Mouse (Mus musculus): ENCODE measurements around the gene Jade2. TPM values are rescaled to one million over a fixed set of nuclear protein-coding genes. Genes with fewer than 3 reads are reported as not detected.

Jade2 gene
- polyA plus RNA-seq, 1 experiment: 45.1 TPM

DNA sequence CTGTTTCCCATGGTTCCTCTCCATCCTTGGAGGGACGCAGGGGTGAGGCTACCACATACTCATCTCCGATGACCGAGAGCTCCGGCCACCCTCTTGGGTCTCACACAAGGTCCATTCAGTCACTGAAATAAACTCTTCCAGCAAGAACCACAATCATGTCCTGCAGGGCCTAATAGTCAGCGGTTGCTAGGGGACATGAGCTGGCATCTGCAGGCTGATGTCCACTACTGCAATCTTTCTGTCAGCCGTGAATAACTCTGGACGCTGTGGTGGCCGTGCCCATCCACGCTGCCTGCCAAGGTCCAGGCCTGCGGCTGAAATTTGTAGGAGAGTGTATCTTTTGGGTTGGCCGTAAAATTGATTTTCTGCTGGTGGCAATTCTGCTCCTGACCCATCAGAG is 34.2 kb downstream of the Jade2 start:
- H3K4me3 ChIP-seq (ENCODE audit: control insufficient read depth, insufficient read depth, low read length): no peak overlapping the region
- TF ChIP-seq POLR2A (IDR thresholded peaks at IDR 0.05; ENCODE audit: control insufficient read depth, extremely low read depth, insufficient read depth, low read length, poor library complexity) (no peak), CTCF (IDR thresholded peaks at IDR 0.05; ENCODE audit: borderline replicate concordance, control insufficient read depth, extremely low read depth, insufficient read depth, low read length, poor library complexity) (no peak)
- H3K36me3 ChIP-seq (ENCODE audit: control insufficient read depth, insufficient read depth, low read length): peaks cover 50% of the 10 kb centered on the region
- H3K4me1 ChIP-seq (replicated peaks; ENCODE audit: control insufficient read depth, insufficient read depth, low read length): no peaks in the 10 kb centered on the region
- no peaks in the 10 kb centered on the region for H3K27me3 ChIP-seq (ENCODE audit: control insufficient read depth, insufficient read depth, low read length)
- no peak for DNase-seq
- WGBS: 96% methylated on average over 11 of the region's 11 CpGs
- H3K27ac ChIP-seq (ENCODE audit: control insufficient read depth, insufficient read depth, low read length): no peak overlapping the region

DNA sequence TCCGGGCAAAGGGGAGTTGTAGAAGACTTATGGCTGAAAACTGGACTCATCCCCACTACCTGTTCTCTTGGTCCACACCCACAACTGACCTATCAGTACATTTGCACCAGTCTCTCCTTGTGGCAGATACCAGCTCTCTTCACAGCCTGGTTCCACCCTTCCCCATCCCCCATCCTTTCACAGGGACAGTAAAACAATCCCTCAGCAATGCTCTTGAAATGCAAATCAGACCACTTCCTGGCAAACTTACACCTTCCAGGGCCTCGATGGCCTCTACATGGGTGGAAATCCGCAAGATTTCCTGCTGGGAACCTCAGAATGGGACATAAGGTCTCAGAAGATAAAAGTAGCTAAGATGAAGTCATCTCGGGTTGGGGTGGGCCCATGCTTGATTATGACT is 34.7 kb downstream of the Jade2 start:
- no peak for TF ChIP-seq POLR2A (IDR thresholded peaks at IDR 0.05; ENCODE audit: control insufficient read depth, extremely low read depth, insufficient read depth, low read length, poor library complexity)
- no peak for TF ChIP-seq CTCF (IDR thresholded peaks at IDR 0.05; ENCODE audit: borderline replicate concordance, control insufficient read depth, extremely low read depth, insufficient read depth, low read length, poor library complexity)
- H3K27me3 ChIP-seq (ENCODE audit: control insufficient read depth, insufficient read depth, low read length): no peaks in the 10 kb centered on the region
- no peaks in the 10 kb centered on the region for H3K4me1 ChIP-seq (replicated peaks; ENCODE audit: control insufficient read depth, insufficient read depth, low read length)
- whole genome bisulfite sequencing: 91% methylated on average over 4 of the region's 4 CpGs
- DNase-seq: no peak
- H3K36me3 ChIP-seq (ENCODE audit: control insufficient read depth, insufficient read depth, low read length): peaks cover 44% of the 10 kb centered on the region
- H3K4me3 ChIP-seq (ENCODE audit: control insufficient read depth, insufficient read depth, low read length): no peak overlapping the region
- H3K27ac ChIP-seq (ENCODE audit: control insufficient read depth, insufficient read depth, low read length): no peak overlapping the region

DNA sequence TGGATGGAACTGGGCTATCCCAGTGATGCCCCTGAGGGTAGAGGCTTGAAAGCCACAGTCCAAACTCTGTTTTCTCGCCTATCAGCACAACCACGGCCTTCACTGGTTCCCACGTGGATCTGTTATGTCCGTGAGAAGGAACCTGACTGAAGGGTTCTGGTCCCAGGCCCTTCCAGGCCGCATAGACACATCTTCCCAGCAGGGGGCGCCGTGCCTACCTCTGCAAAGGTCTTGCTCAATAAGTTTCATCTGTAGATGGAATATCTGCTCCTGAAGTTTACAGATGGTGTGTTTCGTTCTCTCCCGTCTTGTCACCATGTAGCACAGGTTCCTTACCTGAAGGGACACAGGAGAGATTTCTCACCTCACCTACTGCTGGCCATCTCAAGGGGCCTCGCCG is 36.6 kb downstream of the Jade2 start:
- Histone ChIP-seq H3K36me3 (ENCODE audit: control insufficient read depth, insufficient read depth, low read length) (peaks cover 44% of the 10 kb centered on the region), H3K4me1 (replicated peaks; ENCODE audit: control insufficient read depth, insufficient read depth, low read length) (no peaks in the 10 kb centered on the region), H3K27ac (ENCODE audit: control insufficient read depth, insufficient read depth, low read length) (no peak overlapping the region), H3K27me3 (ENCODE audit: control insufficient read depth, insufficient read depth, low read length) (no peaks in the 10 kb centered on the region), H3K4me3 (ENCODE audit: control insufficient read depth, insufficient read depth, low read length) (no peak overlapping the region)
- peak; percentile 77 for DNase-seq
- 52% methylated on average over 11 of the region's 11 CpGs for WGBS
- peak; percentile 77; the same call in 1 of the 2 replicates for TF ChIP-seq CTCF (IDR thresholded peaks at IDR 0.05; ENCODE audit: borderline replicate concordance, control insufficient read depth, extremely low read depth, insufficient read depth, low read length, poor library complexity)
- TF ChIP-seq POLR2A (IDR thresholded peaks at IDR 0.05; ENCODE audit: control insufficient read depth, extremely low read depth, insufficient read depth, low read length, poor library complexity): no peak

DNA sequence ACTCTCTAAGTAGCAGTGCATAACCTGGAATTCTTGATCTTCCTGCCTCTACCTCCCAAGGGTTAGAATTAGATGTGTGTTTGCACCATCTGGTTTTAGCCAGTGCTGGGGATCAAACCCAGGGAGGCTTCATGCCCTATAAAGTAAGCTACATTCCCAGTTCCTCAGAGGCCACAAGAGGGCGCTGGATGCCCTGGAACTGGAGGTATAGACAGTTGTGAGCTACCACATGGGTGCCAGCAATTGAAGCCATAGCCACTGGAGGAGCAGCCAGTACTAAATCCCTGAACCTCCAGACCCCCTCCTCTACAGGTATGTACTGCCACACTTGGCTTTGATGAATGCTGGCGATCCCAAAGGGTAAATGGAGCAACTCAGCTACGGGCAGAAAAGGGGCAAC is 37.5 kb downstream of the Jade2 start:
- peaks cover 44% of the 10 kb centered on the region for H3K36me3 ChIP-seq (ENCODE audit: control insufficient read depth, insufficient read depth, low read length)
- H3K4me3 ChIP-seq (ENCODE audit: control insufficient read depth, insufficient read depth, low read length): no peak overlapping the region
- DNase-seq: peak; percentile 67
- TF ChIP-seq POLR2A (IDR thresholded peaks at IDR 0.05; ENCODE audit: control insufficient read depth, extremely low read depth, insufficient read depth, low read length, poor library complexity) (no peak), CTCF (IDR thresholded peaks at IDR 0.05; ENCODE audit: borderline replicate concordance, control insufficient read depth, extremely low read depth, insufficient read depth, low read length, poor library complexity) (no peak)
- 86% methylated on average over 3 of the region's 3 CpGs for WGBS
- H3K4me1 ChIP-seq (replicated peaks; ENCODE audit: control insufficient read depth, insufficient read depth, low read length): no peaks in the 10 kb centered on the region
- H3K27me3 ChIP-seq (ENCODE audit: control insufficient read depth, insufficient read depth, low read length): no peaks in the 10 kb centered on the region
- no peak overlapping the region for H3K27ac ChIP-seq (ENCODE audit: control insufficient read depth, insufficient read depth, low read length)

DNA sequence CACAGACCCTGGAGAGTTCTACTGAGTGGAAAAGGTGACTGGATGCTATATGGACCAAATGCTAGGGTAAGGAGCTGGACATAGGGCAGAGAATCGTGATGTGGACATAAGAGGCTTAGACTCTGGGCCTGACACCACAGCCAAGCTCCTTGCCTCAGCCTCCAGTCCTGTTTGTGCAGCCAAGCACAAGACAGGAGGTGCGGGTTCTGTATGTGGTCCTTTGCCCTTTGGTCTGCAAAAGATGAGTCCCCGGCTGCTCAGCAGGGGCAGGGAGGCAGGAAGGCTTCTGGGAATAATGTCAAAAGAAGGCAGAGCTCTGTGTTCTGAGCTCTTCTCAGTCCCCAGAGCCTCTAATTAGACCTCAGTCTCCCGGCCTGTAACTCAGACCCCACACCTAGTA is 38.6 kb downstream of the Jade2 start:
- WGBS: 95% methylated on average over 4 of the region's 4 CpGs
- Histone ChIP-seq H3K27me3 (ENCODE audit: control insufficient read depth, insufficient read depth, low read length) (no peaks in the 10 kb centered on the region), H3K4me3 (ENCODE audit: control insufficient read depth, insufficient read depth, low read length) (no peak overlapping the region), H3K4me1 (replicated peaks; ENCODE audit: control insufficient read depth, insufficient read depth, low read length) (no peaks in the 10 kb centered on the region), H3K27ac (ENCODE audit: control insufficient read depth, insufficient read depth, low read length) (no peak overlapping the region), H3K36me3 (ENCODE audit: control insufficient read depth, insufficient read depth, low read length) (peaks cover 44% of the 10 kb centered on the region)
- DNase-seq: no peak
- no peak for TF ChIP-seq POLR2A (IDR thresholded peaks at IDR 0.05; ENCODE audit: control insufficient read depth, extremely low read depth, insufficient read depth, low read length, poor library complexity)
- no peak for TF ChIP-seq CTCF (IDR thresholded peaks at IDR 0.05; ENCODE audit: borderline replicate concordance, control insufficient read depth, extremely low read depth, insufficient read depth, low read length, poor library complexity)

DNA sequence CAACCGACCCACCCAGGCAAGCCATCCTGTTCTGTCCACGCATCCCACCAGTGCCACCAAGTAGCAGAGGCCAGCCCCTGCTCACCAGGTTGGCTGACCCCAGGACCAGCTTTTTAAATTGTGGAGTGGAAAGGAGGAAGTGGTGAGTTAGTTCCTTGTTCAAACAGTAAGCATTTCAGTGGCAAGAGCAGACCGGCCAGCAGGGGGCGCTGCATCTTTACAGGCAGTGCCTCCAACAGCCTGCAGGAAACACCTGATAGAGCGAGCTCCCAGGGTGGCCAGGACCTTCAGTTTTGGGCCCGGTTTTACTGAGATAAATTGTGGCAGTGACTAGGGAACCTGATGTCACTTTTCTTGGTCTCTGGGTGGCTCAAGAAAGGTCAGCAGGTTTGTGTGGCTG is 39.7 kb downstream of the Jade2 start:
- no peak overlapping the region for H3K27ac ChIP-seq (ENCODE audit: control insufficient read depth, insufficient read depth, low read length)
- H3K36me3 ChIP-seq (ENCODE audit: control insufficient read depth, insufficient read depth, low read length): peaks cover 45% of the 10 kb centered on the region
- TF ChIP-seq POLR2A (IDR thresholded peaks at IDR 0.05; ENCODE audit: control insufficient read depth, extremely low read depth, insufficient read depth, low read length, poor library complexity): no peak
- peak; percentile 96 for TF ChIP-seq CTCF (IDR thresholded peaks at IDR 0.05; ENCODE audit: borderline replicate concordance, control insufficient read depth, extremely low read depth, insufficient read depth, low read length, poor library complexity)
- 24% methylated on average over 6 of the region's 6 CpGs for WGBS
- no peaks in the 10 kb centered on the region for H3K4me1 ChIP-seq (replicated peaks; ENCODE audit: control insufficient read depth, insufficient read depth, low read length)
- peak; percentile 91 for DNase-seq
- H3K27me3 ChIP-seq (ENCODE audit: control insufficient read depth, insufficient read depth, low read length): no peaks in the 10 kb centered on the region
- no peak overlapping the region for H3K4me3 ChIP-seq (ENCODE audit: control insufficient read depth, insufficient read depth, low read length)

DNA sequence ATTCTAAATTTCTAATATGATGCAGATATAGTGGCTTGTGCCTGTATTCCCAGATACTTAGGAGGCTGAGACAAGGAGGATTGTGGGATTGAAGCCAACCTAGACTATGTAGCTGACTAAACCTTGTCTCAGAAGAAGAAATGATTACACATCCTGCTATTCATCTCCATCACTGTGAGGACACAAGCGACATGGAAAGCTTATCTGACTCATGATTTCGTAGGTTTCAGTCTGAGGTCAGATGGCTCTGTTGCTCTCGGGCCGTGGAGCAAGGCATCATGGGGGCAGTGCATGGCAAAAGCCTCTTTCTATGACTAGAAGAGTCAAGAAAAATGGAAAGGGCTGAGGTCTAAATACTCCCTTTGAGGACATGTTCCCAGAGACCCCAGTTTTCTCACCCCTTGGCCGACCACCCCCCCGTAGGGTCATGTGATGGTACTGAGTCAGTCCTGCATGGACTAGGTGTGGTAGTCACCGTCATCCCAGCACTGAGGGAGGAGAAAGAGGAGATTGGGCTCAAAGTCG is 45.4 kb downstream of the Jade2 start:
- Histone ChIP-seq H3K27me3 (ENCODE audit: control insufficient read depth, insufficient read depth, low read length) (no peaks in the 10 kb centered on the region), H3K4me1 (replicated peaks; ENCODE audit: control insufficient read depth, insufficient read depth, low read length) (peaks cover 6% of the 10 kb centered on the region), H3K27ac (ENCODE audit: control insufficient read depth, insufficient read depth, low read length) (no peak overlapping the region), H3K36me3 (ENCODE audit: control insufficient read depth, insufficient read depth, low read length) (peaks cover 31% of the 10 kb centered on the region), H3K4me3 (ENCODE audit: control insufficient read depth, insufficient read depth, low read length) (no peak overlapping the region)
- 98% methylated on average over 8 of the region's 8 CpGs for WGBS
- no peak for DNase-seq
- TF ChIP-seq POLR2A (IDR thresholded peaks at IDR 0.05; ENCODE audit: control insufficient read depth, extremely low read depth, insufficient read depth, low read length, poor library complexity): no peak
- no peak for TF ChIP-seq CTCF (IDR thresholded peaks at IDR 0.05; ENCODE audit: borderline replicate concordance, control insufficient read depth, extremely low read depth, insufficient read depth, low read length, poor library complexity)

Data from thymus, adult 2 months (tissue).